Mouse (Mus musculus): Measurements from ENCODE around the gene Zfp652. TPM values are rescaled to one million over a fixed set of nuclear protein-coding genes. Genes with fewer than 3 reads are reported as not detected.
A peak's percentile ranks its signal among the peaks of the same experiment; 100 is the strongest.

The Zfp652 gene
- polyA plus RNA-seq, 1 experiment from 2014 or later = 16.8 TPM

DNA sequence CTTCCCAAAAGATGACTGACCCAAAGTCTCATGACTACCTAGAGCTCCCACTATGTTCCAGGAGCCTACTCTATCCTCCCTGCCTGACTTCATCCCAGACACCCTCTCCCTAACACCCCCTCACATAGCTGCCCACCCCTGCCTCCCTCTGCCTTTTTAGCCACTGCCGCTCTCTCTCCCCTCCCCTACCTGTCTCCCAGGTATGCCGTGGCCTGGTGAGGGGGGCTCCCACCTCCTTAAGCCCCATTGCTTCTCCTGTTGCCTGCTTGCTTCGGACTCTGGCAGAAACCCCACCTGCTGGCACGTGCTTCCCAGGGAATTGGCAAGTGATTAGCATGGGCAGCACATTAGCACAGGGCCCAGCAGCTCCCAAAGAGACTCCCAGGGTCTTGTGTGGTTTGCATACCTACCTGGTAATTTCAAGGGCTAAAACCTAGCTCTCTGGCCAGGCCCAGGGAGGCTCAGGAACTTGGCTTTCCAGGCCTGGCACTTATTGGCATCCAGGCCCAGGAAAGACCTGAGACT, 117.1 kb downstream of the Zfp652 start:
- no peaks in the 10 kb centered on the region for H3K9me3 ChIP-seq (ENCODE audit: control insufficient read depth, low read length)
- H3K4me1 ChIP-seq (ENCODE audit: control insufficient read depth, insufficient read depth, low read length) = peaks cover 25% of the 10 kb centered on the region
- ATAC-seq = no peak
- no peak overlapping the region for H3K4me3 ChIP-seq (ENCODE audit: low read length)
- peaks cover 58% of the 10 kb centered on the region for H3K27me3 ChIP-seq (replicated peaks; ENCODE audit: control insufficient read depth, insufficient read depth, low read length)
- no peak overlapping the region for H3K27ac ChIP-seq (ENCODE audit: low read length)
- no peak overlapping the region for H3K9ac ChIP-seq (ENCODE audit: low read depth, low read length)
- no peaks in the 10 kb centered on the region for H3K36me3 ChIP-seq (ENCODE audit: control insufficient read depth, insufficient read depth, low read length)
- no peak overlapping the region for H3K4me2 ChIP-seq (ENCODE audit: low read depth, low read length)
- WGBS = 48% methylated on average over 4 of the region's 4 CpGs

DNA sequence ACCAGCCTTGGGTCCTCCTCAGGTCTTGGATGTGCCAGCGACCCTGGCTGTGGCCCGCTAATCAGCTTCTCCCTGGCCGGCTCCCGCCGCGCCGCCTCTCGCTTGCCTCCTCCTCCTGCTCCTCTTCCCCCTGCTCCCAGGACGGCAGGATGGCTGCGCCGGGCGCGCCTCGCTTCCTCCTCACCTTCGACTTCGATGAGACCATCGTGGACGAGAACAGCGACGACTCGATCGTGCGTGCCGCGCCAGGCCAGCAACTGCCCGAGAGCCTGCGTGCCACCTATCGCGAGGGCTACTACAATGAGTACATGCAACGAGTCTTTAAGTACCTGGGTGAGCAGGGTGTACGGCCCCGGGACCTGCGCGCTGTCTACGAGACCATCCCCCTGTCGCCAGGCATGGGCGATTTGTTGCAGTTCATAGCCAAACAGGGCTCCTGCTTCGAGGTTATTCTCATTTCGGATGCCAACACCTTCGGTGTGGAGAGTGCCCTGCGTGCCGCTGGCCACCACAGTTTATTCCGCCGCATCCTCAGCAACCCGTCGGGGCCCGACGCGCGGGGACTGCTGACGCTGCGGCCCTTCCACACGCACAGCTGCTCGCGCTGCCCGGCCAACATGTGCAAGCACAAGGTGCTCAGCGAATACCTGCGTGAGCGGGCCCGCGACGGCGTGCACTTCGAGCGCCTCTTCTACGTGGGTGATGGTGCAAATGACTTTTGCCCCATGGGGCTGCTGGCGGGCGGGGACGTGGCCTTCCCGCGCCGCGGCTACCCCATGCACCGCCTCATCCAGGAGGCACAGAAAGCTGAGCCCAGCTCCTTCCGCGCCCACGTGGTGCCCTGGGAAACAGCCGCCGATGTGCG, 118.2 kb downstream of the Zfp652 start:
- Histone ChIP-seq H3K9me3 (ENCODE audit: control insufficient read depth, low read length) (no peaks in the 10 kb centered on the region), H3K27ac (ENCODE audit: low read length) (no peak overlapping the region), H3K4me1 (ENCODE audit: control insufficient read depth, insufficient read depth, low read length) (peaks cover 34% of the 10 kb centered on the region), H3K36me3 (ENCODE audit: control insufficient read depth, insufficient read depth, low read length) (no peaks in the 10 kb centered on the region), H3K9ac (ENCODE audit: low read depth, low read length) (peak overlapping the region; percentile 38), H3K4me3 (ENCODE audit: low read length) (peak overlapping the region; percentile 39), H3K4me2 (ENCODE audit: low read depth, low read length) (peak overlapping the region; percentile 59), H3K27me3 (replicated peaks; ENCODE audit: control insufficient read depth, insufficient read depth, low read length) (peaks cover 61% of the 10 kb centered on the region)
- WGBS = 5% methylated on average over 80 of the region's 80 CpGs
- no peak for ATAC-seq

DNA sequence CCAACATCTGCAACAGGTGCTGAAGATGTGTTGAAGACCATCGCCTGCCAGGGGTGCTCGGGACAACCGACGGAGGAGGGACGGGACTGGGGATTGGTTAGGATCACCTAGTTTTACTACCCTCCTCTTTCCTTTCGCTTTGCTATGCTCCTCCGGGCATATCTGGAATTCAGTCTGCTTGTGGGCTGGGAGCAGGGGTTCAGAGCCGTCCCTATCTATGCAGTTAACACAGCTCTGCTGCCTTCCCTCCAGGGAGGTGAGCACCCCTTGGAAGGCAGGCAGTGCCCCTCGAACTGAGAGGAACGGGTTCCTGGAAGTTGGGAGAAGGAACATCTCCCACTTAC, 118.8 kb downstream of the Zfp652 start:
- WGBS = 11% methylated on average over 10 of the region's 10 CpGs
- Histone ChIP-seq H3K9ac (ENCODE audit: low read depth, low read length) (peak overlapping the region; percentile 12), H3K27ac (ENCODE audit: low read length) (no peak overlapping the region), H3K4me3 (ENCODE audit: low read length) (peak overlapping the region; percentile 39), H3K4me1 (ENCODE audit: control insufficient read depth, insufficient read depth, low read length) (peaks cover 39% of the 10 kb centered on the region), H3K27me3 (replicated peaks; ENCODE audit: control insufficient read depth, insufficient read depth, low read length) (peaks cover 61% of the 10 kb centered on the region), H3K36me3 (ENCODE audit: control insufficient read depth, insufficient read depth, low read length) (no peaks in the 10 kb centered on the region), H3K9me3 (ENCODE audit: control insufficient read depth, low read length) (no peaks in the 10 kb centered on the region), H3K4me2 (ENCODE audit: low read depth, low read length) (peak overlapping the region; percentile 59)
- ATAC-seq = no peak

DNA sequence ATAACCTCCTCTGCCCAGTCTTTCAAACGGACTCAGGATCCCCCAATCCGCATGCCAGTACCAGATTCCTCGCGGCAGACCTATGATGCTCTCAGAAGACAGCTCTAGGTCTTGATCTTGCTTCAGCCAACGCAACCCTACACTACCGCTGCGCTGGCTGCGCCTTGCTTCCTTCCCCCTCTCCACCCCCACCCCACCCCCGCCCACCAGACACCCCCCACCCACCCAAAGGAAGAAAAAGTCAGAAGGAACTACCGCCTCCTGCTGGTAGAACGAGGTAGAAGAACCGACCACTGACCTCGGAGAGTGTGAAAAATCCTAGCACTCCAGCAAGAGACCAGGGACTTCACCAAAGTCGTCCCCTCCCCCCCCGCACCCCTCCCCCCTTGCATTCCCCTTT, 119.2 kb downstream of the Zfp652 start:
- H3K4me3 ChIP-seq (ENCODE audit: low read length) = peak overlapping the region; percentile 39
- H3K27me3 ChIP-seq (replicated peaks; ENCODE audit: control insufficient read depth, insufficient read depth, low read length) = peaks cover 61% of the 10 kb centered on the region
- WGBS = 20% methylated on average over 14 of the region's 15 CpGs
- no peaks in the 10 kb centered on the region for H3K9me3 ChIP-seq (ENCODE audit: control insufficient read depth, low read length)
- no peak overlapping the region for H3K9ac ChIP-seq (ENCODE audit: low read depth, low read length)
- no peak overlapping the region for H3K27ac ChIP-seq (ENCODE audit: low read length)
- H3K4me2 ChIP-seq (ENCODE audit: low read depth, low read length) = peak overlapping the region; percentile 59
- no peaks in the 10 kb centered on the region for H3K36me3 ChIP-seq (ENCODE audit: control insufficient read depth, insufficient read depth, low read length)
- peaks cover 43% of the 10 kb centered on the region for H3K4me1 ChIP-seq (ENCODE audit: control insufficient read depth, insufficient read depth, low read length)
- no peak for ATAC-seq

DNA sequence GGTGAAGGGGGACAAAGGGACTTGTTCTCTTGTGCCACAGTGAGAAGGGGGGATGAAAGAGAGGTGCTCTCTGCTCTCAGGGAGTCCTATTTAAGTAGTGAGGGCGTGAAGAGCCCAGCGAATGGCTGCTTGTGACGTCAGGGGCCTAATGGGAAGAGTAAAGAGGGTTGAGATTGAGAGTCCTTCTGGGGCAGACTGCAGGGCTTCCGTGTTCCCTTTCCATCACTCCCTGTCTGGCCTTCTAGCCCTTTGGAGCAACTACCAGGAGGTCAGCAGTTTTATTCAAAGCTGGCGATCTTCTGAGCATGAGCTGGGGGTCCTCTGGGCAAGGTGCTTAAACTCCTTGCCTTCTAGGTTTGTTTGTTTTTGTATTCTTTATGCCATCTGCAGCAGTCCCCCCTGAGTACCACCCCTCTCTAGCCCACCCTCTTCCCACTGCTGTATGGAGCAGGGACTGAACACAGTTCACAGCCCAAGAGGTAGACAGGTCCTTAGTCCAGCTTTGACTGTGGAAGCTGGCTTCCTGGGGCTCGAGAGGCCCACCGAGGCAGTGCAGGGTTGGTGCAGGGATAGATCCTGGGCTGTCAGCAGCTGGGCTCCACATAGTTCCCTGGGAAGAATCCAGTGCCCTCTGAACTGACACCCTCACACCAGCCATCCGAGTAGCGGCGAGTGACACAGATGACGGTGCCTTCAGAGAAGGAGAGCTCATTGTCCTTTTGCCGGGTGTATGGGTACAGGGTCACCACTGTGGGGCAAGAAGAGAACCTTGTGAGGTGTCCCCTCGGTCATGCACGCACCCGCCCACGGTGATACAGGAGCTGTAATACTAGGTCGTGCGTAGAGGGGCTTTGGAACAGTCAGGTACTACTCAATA, 119.9 kb downstream of the Zfp652 start:
- ATAC-seq = no peak
- WGBS = 59% methylated on average over 18 of the region's 18 CpGs
- Histone ChIP-seq H3K4me1 (ENCODE audit: control insufficient read depth, insufficient read depth, low read length) (peaks cover 50% of the 10 kb centered on the region), H3K27me3 (replicated peaks; ENCODE audit: control insufficient read depth, insufficient read depth, low read length) (peaks cover 61% of the 10 kb centered on the region), H3K4me2 (ENCODE audit: low read depth, low read length) (no peak overlapping the region), H3K27ac (ENCODE audit: low read length) (no peak overlapping the region), H3K36me3 (ENCODE audit: control insufficient read depth, insufficient read depth, low read length) (no peaks in the 10 kb centered on the region), H3K4me3 (ENCODE audit: low read length) (no peak overlapping the region), H3K9ac (ENCODE audit: low read depth, low read length) (no peak overlapping the region), H3K9me3 (ENCODE audit: control insufficient read depth, low read length) (no peaks in the 10 kb centered on the region)

DNA sequence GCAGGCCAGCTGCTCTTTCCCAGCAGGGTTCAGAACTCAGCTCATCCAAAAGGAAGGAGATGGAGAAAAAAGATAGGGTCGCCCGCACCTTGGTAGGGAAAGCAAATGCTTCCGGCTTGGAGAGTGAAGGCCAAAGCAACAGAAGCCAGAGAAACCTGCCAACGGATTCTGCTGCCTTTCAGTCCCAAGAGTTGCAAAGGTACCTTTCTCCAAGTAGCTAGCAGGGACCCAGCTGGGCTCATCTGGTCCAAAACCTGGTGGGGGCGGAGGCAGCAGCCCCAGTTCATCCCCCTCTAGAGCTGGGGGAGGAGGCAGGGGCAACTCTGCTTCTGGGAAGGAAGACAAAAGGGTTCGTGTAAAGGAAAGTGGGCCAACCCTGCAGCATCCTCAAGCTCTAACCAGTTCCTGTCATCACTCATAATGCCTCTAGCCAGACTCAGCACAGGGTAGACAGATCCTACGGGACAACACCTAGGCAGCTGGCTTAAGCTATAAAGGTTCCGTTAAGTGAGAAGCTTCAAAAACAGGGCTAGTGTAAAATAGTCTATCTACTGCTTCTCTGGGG, 120.6 kb downstream of the Zfp652 start:
- Histone ChIP-seq H3K9ac (ENCODE audit: low read depth, low read length) (no peak overlapping the region), H3K27ac (ENCODE audit: low read length) (no peak overlapping the region), H3K4me1 (ENCODE audit: control insufficient read depth, insufficient read depth, low read length) (peaks cover 53% of the 10 kb centered on the region), H3K4me3 (ENCODE audit: low read length) (no peak overlapping the region), H3K4me2 (ENCODE audit: low read depth, low read length) (0 out of 2 replicates have a peak overlapping the region, but pooled peaks have one; percentile 34), H3K27me3 (replicated peaks; ENCODE audit: control insufficient read depth, insufficient read depth, low read length) (peaks cover 59% of the 10 kb centered on the region), H3K9me3 (ENCODE audit: control insufficient read depth, low read length) (no peaks in the 10 kb centered on the region), H3K36me3 (ENCODE audit: control insufficient read depth, insufficient read depth, low read length) (no peaks in the 10 kb centered on the region)
- 34% methylated on average over 8 of the region's 8 CpGs for WGBS
- ATAC-seq = no peak

DNA sequence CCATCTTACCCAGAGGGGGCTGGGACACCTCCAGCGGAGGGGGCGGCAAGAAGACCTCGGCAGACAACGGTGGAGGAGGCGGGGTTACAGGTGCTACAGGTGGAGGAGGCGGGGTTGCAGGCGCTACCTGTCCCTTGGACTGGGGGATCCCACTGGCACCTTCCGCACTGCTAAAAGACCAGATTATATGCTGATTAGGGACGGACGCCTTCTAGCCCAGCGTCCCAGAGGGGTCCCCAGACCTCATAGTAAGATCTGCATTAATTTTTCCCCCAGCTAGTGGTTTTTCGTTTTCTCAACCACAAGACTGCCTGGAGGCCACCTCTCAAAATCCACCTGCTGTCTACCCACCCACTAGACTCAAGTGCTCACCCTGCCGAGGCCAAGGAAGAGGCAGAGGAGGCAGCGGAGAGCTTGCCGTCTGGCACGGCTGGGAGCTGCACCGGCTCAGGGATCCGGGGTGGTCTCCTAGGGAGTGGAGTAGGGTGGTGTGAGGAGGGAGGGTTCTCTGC, 121.2 kb downstream of the Zfp652 start:
- H3K9me3 ChIP-seq (ENCODE audit: control insufficient read depth, low read length) = no peaks in the 10 kb centered on the region
- no peaks in the 10 kb centered on the region for H3K36me3 ChIP-seq (ENCODE audit: control insufficient read depth, insufficient read depth, low read length)
- no peak for ATAC-seq
- H3K27ac ChIP-seq (ENCODE audit: low read length) = no peak overlapping the region
- WGBS = 17% methylated on average over 18 of the region's 18 CpGs
- peak overlapping the region; percentile 1; the same call in 1 of the 2 replicates for H3K4me3 ChIP-seq (ENCODE audit: low read length)
- H3K9ac ChIP-seq (ENCODE audit: low read depth, low read length) = no peak overlapping the region
- peaks cover 53% of the 10 kb centered on the region for H3K4me1 ChIP-seq (ENCODE audit: control insufficient read depth, insufficient read depth, low read length)
- H3K4me2 ChIP-seq (ENCODE audit: low read depth, low read length) = peak overlapping the region; percentile 34
- H3K27me3 ChIP-seq (replicated peaks; ENCODE audit: control insufficient read depth, insufficient read depth, low read length) = peaks cover 55% of the 10 kb centered on the region

DNA sequence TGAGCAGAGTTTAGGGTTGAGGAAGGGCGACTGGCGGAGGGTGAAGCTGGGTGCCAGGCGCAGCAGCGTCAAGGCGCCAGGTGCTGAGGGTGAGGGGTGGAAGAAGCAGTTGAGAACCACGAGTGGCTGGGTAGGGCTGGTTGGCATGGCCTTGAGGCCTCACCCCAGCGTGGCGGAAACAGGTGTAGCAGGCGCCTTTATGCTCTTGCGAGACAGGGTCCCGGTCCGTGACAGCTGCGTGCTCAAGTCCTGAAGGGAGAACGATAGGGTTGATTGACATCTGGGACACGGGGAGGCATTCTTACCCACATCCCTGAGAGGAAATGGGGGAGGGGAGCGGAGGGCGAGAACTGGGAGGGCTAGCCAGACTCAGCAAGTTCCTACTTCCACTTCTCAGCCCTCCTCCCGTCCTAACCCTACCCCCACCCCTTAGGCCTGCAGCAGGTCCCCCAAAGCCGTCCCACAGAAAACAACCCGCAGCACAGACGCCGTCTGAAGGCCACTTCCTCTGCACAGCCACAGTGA, 121.7 kb downstream of the Zfp652 start:
- no peaks in the 10 kb centered on the region for H3K36me3 ChIP-seq (ENCODE audit: control insufficient read depth, insufficient read depth, low read length)
- 11% methylated on average over 19 of the region's 22 CpGs for WGBS
- peaks cover 53% of the 10 kb centered on the region for H3K4me1 ChIP-seq (ENCODE audit: control insufficient read depth, insufficient read depth, low read length)
- peak; percentile 10; the same call in 1 of the 2 replicates for ATAC-seq
- H3K9me3 ChIP-seq (ENCODE audit: control insufficient read depth, low read length) = no peaks in the 10 kb centered on the region
- H3K9ac ChIP-seq (ENCODE audit: low read depth, low read length) = no peak overlapping the region
- peak overlapping the region; percentile 1; the same call in 1 of the 2 replicates for H3K4me3 ChIP-seq (ENCODE audit: low read length)
- peak overlapping the region; percentile 34 for H3K4me2 ChIP-seq (ENCODE audit: low read depth, low read length)
- peaks cover 50% of the 10 kb centered on the region for H3K27me3 ChIP-seq (replicated peaks; ENCODE audit: control insufficient read depth, insufficient read depth, low read length)
- no peak overlapping the region for H3K27ac ChIP-seq (ENCODE audit: low read length)
